Mouse (Mus musculus): ENCODE results near the gene Gas7. TPM values are rescaled to one million over a fixed set of nuclear protein-coding genes. Genes with fewer than 3 reads are reported as not detected.

Gas7 gene
- total RNA-seq, 1 experiment from 2014 or later = 12.4 TPM

- no peak for ATAC-seq (replicated peaks; ENCODE audit: insufficient number of reproducible peaks, low FRiP score, low TSS enrichment, poor library complexity, severe bottlenecking)
These were observed 106.4 kb downstream of the Gas7 start for GRCm38 (mm10) chr11:67561631-67562030.

DNA sequence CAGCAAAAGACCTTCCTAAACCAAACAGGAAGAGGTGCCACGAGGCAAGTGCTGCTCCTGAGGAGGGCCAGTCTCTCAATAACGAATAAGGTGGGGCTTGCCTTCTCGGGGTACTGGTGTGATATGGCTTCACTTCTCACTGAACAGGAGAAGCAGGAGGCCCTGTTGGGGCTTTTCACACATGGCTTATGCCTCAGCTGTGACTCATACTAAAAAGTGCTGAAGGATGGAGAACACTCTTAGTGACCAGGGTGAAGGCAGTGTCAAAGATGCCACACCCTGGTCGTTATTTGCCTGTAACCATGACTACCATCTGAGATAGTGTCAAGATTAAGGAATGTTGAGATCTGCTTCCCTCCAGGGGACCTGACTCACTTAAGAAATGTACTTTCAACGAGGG, 107.9 kb downstream of the Gas7 start:
- ATAC-seq (replicated peaks; ENCODE audit: insufficient number of reproducible peaks, low FRiP score, low TSS enrichment, poor library complexity, severe bottlenecking) = peak; percentile 67

DNA sequence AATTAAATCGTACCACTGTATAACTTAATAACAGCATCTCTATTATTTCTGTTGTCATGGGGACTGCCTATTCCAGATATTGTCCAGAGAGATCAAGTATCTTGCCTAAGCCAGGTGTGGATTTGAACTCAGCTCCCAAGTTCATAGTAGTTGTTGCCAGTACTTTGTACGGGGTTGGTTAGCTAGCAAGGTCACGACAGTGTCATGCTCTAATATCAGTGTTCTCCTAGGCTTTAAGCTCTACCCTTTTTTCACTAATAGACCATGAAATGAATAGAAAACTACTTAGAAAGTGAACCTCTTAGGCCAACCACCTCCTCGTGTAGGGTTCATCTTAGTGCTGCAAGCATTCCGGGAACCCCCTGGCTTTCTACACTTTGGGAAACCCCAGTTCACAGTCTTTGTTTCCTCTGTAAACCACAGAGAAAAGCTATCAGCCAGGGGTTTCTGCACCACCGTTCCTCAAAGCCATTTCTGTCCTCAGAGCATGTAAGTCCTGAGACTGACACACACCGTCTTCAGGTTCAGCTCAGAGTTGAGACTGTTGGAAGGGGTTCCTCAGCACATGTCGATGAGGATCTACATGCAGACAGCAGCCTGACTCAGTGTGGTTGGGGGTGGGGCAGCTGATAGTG, 108.9 kb downstream of the Gas7 start:
- ATAC-seq (replicated peaks; ENCODE audit: insufficient number of reproducible peaks, low FRiP score, low TSS enrichment, poor library complexity, severe bottlenecking) = peak; percentile 9; the same call in 1 of the 2 replicates

- ATAC-seq (replicated peaks; ENCODE audit: insufficient number of reproducible peaks, low FRiP score, low TSS enrichment, poor library complexity, severe bottlenecking) = no peak
These were observed 110.3 kb downstream of the Gas7 start for GRCm38 (mm10) chr11:67565512-67565911.

- no peak for ATAC-seq (replicated peaks; ENCODE audit: insufficient number of reproducible peaks, low FRiP score, low TSS enrichment, poor library complexity, severe bottlenecking)
These were observed 111.5 kb downstream of the Gas7 start for GRCm38 (mm10) chr11:67566704-67567103.

- no peak for ATAC-seq (replicated peaks; ENCODE audit: insufficient number of reproducible peaks, low FRiP score, low TSS enrichment, poor library complexity, severe bottlenecking)
These were observed 111.9 kb downstream of the Gas7 start for GRCm38 (mm10) chr11:67567184-67567583.

DNA sequence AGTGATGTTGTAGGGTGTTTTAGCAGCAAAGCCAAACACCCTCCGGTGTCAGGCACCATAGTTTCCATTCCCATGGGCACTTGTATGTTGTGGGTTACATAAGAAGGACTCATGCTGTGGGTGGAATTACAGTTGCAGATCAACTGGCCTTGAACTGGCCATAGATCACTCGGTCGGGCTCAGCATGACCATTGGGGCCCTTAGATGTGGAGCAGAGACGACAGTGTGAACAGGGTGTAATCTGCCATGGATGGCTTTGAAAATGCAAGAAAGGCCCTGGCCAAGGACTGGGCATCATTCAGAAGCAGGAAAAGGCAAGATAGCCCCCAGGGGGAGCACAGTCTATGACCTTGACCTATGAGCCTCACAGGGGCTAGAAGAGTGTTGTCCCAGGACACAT, 112.8 kb downstream of the Gas7 start:
- ATAC-seq (replicated peaks; ENCODE audit: insufficient number of reproducible peaks, low FRiP score, low TSS enrichment, poor library complexity, severe bottlenecking) = no peak

DNA sequence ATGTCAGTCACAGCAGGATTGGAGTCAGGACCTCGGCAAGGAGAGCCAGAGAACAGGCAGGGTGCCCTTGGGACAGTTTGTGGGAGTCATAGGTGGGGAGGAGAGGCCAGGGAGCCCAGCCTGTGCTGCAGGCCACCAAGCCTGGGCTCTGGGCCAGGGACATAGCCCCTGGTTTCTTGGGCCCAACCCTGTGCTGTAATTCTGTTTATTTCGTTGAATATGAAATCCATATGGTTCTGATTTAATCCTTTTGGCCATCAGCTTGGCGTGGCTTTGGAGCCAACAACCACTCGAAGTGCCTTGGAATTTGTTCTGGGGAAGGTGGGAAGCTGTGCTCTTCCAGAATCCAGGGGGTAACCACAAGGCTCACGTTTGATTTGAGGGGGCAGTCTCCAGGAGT, 113.6 kb downstream of the Gas7 start:
- no peak for ATAC-seq (replicated peaks; ENCODE audit: insufficient number of reproducible peaks, low FRiP score, low TSS enrichment, poor library complexity, severe bottlenecking)

DNA sequence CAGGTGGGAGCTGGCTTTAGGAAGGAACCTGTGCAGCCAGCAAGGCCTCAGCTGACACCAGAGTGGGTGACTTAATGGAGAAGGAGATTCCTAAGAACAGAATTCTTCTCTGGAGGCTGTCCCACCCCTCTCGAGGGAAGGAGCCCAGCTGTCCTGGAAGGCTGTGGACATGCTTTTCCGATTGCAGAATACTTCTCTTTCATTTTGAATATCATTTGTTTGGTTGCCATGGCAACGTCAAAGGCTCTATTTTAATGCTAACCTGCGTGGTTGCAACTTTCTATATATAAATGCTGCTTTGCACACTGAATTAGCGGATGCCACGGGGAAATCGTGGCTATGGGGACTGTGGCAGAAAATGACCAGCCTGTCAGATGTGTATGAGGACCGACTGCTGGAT, 115.7 kb downstream of the Gas7 start:
- ATAC-seq (replicated peaks; ENCODE audit: insufficient number of reproducible peaks, low FRiP score, low TSS enrichment, poor library complexity, severe bottlenecking) = no peak

- ATAC-seq (replicated peaks; ENCODE audit: insufficient number of reproducible peaks, low FRiP score, low TSS enrichment, poor library complexity, severe bottlenecking) = no peak
These were observed 119.1 kb downstream of the Gas7 start for GRCm38 (mm10) chr11:67574344-67574743.

- no peak for ATAC-seq (replicated peaks; ENCODE audit: insufficient number of reproducible peaks, low FRiP score, low TSS enrichment, poor library complexity, severe bottlenecking)
These were observed 122.2 kb downstream of the Gas7 start for GRCm38 (mm10) chr11:67577472-67577871.

DNA sequence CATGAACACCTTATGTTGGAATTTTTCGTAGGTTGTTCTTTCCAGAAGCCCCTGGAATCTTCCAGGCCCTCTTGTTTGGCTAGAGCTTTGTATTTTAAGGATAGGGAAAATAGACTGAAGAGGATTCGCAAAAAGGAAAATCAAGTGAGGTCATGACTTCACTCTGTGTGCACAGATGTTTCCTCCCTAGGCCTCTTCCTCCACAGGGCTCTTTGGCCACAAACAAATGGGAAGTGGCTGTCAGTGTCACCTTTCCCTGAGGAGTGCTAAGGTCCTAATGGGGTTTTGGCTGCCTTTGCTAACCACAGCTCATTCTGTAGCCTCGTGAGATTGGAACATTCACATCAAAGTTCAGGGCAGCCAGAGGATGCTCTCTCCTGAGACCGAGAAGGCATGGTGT, 122.8 kb downstream of the Gas7 start:
- no peak for ATAC-seq (replicated peaks; ENCODE audit: insufficient number of reproducible peaks, low FRiP score, low TSS enrichment, poor library complexity, severe bottlenecking)

GRCm38 (mm10) chr11:67579136-67579535, 123.9 kb downstream of the Gas7 start:
- ATAC-seq (replicated peaks; ENCODE audit: insufficient number of reproducible peaks, low FRiP score, low TSS enrichment, poor library complexity, severe bottlenecking) = peak; percentile 65

DNA sequence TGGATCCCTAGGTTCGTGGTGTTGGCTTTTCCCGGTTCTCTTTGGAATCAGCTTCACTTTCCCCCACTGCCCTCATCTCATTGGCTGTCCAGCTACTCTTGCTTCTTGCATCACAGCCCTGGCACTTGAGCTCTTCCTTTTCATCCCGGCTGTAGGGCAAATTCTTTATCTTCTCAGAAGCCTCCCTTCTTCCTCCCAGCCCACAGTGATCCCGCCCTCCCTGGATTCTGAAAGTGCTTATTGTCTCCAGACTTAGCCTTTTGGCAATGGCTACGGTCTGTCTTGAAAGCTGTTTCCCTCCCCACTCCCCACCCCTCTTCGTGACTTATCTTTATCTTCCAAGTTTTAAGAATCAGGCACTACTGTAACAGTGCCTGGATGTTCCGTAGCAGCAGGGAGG, 126.3 kb downstream of the Gas7 start:
- ATAC-seq (replicated peaks; ENCODE audit: insufficient number of reproducible peaks, low FRiP score, low TSS enrichment, poor library complexity, severe bottlenecking) = no peak

DNA sequence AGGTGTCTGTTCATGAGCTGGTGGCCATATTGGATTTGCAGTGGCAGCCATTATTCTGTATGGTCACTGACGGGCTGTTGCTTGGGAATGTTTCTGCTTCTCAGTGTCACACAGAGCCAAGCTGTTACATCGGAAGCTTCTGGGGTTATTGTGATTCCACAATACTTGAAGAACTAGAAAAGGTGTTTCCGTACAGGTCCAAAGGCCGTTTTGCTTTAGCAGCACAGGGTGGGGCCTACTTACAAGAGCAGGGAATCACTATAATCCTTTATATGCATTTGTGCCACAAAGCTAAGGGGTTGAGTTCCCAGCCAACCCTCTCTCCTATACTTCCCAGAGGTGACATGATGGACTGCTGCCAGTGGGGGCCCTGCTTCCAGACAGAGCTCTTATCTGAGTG, 127.3 kb downstream of the Gas7 start:
- ATAC-seq (replicated peaks; ENCODE audit: insufficient number of reproducible peaks, low FRiP score, low TSS enrichment, poor library complexity, severe bottlenecking) = no peak

DNA sequence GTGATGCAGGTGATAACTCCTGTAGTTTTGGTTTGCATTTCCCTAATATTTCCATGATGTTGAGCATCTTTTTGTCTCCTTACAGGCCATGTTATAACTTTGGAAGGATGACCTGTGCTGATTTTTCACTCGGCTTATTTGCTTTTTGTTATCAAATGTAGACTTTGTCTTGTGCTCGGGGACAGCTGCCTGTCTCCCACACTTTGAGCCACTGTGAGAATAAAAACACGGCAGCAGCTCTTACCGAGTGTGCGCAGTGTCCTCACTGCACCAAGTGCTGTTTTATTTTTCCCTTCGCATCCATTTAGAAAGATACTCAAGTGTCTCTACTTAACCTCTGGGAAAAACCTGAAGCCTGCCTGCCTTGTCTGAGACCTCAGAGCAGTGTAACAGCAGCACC, 129.8 kb downstream of the Gas7 start:
- ATAC-seq (replicated peaks; ENCODE audit: insufficient number of reproducible peaks, low FRiP score, low TSS enrichment, poor library complexity, severe bottlenecking) = no peak

DNA sequence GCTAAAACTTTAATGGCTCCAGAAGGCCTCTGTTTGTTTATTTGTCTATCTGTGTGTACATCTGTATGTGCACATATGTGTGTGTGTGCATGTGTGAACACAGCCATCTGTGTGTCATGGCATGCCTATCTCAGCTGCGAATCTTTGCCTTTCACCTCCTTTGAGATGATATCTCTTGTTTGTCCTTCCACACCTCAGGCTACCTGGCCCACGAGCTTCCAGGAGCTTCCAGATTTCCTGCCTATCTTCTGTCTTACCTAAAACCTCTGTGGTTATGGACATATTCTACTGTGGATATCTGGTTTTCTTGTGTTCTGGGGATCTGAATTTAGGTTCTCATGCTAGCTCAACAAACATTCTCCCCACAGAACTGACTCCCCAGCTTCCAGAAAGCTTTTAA, 130.4 kb downstream of the Gas7 start:
- ATAC-seq (replicated peaks; ENCODE audit: insufficient number of reproducible peaks, low FRiP score, low TSS enrichment, poor library complexity, severe bottlenecking) = no peak

DNA sequence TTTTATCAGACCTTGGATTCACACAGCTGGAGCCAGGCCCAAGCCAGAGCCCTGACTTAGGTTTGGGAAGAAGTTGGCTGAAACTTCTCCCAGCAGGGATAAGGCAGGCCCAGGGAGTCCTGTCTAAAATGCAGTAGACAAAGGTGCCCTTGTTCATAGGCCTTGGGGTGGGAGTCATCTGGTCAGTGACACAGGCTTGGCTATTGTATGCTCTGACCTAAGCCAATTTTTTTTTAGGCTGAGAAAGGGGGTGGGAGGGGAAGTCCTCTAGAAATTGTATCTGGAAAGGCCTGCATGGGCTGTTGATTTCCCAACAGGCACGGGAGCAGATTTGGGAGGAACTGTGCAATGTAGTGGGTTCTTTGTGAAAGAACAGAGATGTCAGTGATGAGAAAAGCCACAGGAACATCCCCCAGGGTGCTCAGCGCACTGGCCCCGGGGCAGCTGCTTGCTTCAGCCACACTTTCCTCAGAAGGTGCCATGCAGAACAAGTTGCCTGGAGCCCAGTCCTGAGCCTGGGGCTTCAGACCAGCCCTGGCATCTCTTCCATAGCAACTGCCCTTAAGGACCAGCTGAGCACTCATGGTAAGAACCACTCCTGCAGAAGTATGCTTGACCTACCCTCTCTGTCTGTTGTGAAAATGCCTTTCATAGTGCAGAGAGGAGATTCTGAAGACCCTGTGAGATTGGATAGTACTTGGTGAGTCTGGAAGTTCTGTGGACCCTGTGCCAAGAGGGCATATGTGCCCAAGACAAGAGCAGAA, 131.2 kb downstream of the Gas7 start:
- ATAC-seq (replicated peaks; ENCODE audit: insufficient number of reproducible peaks, low FRiP score, low TSS enrichment, poor library complexity, severe bottlenecking) = 0 out of 2 replicates have a peak, but pooled peaks have one; percentile 16

DNA sequence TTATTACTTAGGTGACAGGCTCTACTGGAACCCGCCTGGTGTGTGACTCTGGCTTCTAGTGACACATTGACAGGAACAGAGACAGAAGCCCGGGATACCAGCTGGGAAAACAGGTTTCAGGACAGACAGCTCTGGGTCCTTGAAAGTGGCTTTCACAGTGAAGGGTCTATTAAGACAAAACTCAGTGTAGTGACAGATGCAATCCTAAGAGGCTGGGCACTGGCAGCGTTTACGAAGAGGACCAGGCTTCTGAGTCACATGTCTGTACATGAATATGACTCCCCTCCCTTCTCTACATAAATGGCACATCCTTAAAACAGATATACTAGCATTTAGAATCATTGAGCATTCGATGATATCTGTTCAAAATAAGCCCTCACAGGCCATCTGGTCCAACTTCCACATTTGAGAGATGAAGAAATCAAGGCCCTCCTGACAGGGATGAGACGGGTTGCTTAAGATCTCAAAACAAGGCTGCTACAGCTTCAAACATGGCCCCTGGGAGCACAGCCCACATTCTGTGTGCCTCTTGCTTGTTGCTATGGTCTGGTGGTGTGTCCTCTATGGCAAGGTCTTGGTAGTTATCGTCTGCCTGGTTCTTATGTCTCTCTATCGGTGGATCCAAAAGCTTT, 133.1 kb downstream of the Gas7 start:
- peak; percentile 77 for ATAC-seq (replicated peaks; ENCODE audit: insufficient number of reproducible peaks, low FRiP score, low TSS enrichment, poor library complexity, severe bottlenecking)

- ATAC-seq (replicated peaks; ENCODE audit: insufficient number of reproducible peaks, low FRiP score, low TSS enrichment, poor library complexity, severe bottlenecking) = peak; percentile 94
These were observed 133.6 kb downstream of the Gas7 start for GRCm38 (mm10) chr11:67588828-67589314.
